Mouse (Mus musculus): Measurements from ENCODE around the gene Prkacb. TPM values are rescaled to one million over a fixed set of nuclear protein-coding genes. Genes with fewer than 3 reads are reported as not detected.
A peak's percentile ranks its signal among the peaks of the same experiment; 100 is the strongest.
"Not testable (repeated sequence)": the region's sequence is repeated elsewhere in the genome, so short reads cannot be mapped to it uniquely, and the experiment has no call there.

The Prkacb gene
- polyA plus RNA-seq, 1 experiment from 2014 or later = 92.2 TPM

GRCm38 (mm10) chr3:146741564-146742202, 71.1 kb downstream of the Prkacb start:
- ATAC-seq (ENCODE audit: low FRiP score) = peak; percentile 30; the same call in 1 of the 2 replicates
- peaks cover 48% of the 10 kb centered on the region for H3K36me3 ChIP-seq (replicated peaks)
- H3K4me2 ChIP-seq = no peak overlapping the region
- no peaks in the 10 kb centered on the region for H3K4me1 ChIP-seq
- no peak overlapping the region for H3K9ac ChIP-seq
- no peak overlapping the region for H3K27ac ChIP-seq
- H3K27me3 ChIP-seq = no peaks in the 10 kb centered on the region
- no peak overlapping the region for H3K4me3 ChIP-seq (replicated peaks)
- no peaks in the 10 kb centered on the region for H3K9me3 ChIP-seq
- 81% methylated on average over 4 of the region's 4 CpGs for WGBS

GRCm38 (mm10) chr3:146741158-146741557, 71.6 kb downstream of the Prkacb start:
- 93% methylated on average over 5 of the region's 5 CpGs for WGBS
- Histone ChIP-seq H3K27me3 (no peaks in the 10 kb centered on the region), H3K9ac (no peak overlapping the region), H3K4me2 (no peak overlapping the region), H3K27ac (0 out of 2 replicates have a peak overlapping the region, but pooled peaks have one; percentile 8), H3K4me1 (no peaks in the 10 kb centered on the region), H3K4me3 (replicated peaks) (no peak overlapping the region), H3K36me3 (replicated peaks) (peaks cover 44% of the 10 kb centered on the region), H3K9me3 (no peaks in the 10 kb centered on the region)
- no peak for ATAC-seq (ENCODE audit: low FRiP score)

GRCm38 (mm10) chr3:146736186-146736585, 76.6 kb downstream of the Prkacb start:
- 92% methylated on average over 6 of the region's 6 CpGs for WGBS
- H3K4me1 ChIP-seq; H3K27ac ChIP-seq; H3K4me2 ChIP-seq; H3K9ac ChIP-seq; H3K9me3 ChIP-seq; H3K4me3 ChIP-seq (replicated peaks); H3K27me3 ChIP-seq; ATAC-seq (ENCODE audit: low FRiP score): not testable (repeated sequence)
- H3K36me3 ChIP-seq (replicated peaks) = peaks cover 52% of the 10 kb centered on the region

GRCm38 (mm10) chr3:146735657-146736056, 77.1 kb downstream of the Prkacb start:
- 82% methylated on average over 3 of the region's 3 CpGs for WGBS
- ATAC-seq (ENCODE audit: low FRiP score) = no peak
- Histone ChIP-seq H3K4me3 (replicated peaks) (no peak overlapping the region), H3K4me2 (no peak overlapping the region), H3K27me3 (no peaks in the 10 kb centered on the region), H3K4me1 (no peaks in the 10 kb centered on the region), H3K9me3 (no peaks in the 10 kb centered on the region), H3K36me3 (replicated peaks) (peaks cover 50% of the 10 kb centered on the region), H3K9ac (no peak overlapping the region), H3K27ac (no peak overlapping the region)

- no peak overlapping the region for H3K27ac ChIP-seq
- no peaks in the 10 kb centered on the region for H3K27me3 ChIP-seq
- WGBS = 94% methylated on average over 9 of the region's 9 CpGs
- H3K4me1 ChIP-seq = no peaks in the 10 kb centered on the region
- no peaks in the 10 kb centered on the region for H3K9me3 ChIP-seq
- H3K36me3 ChIP-seq (replicated peaks) = peaks cover 50% of the 10 kb centered on the region
- ATAC-seq (ENCODE audit: low FRiP score) = no peak
- H3K9ac ChIP-seq = no peak overlapping the region
- H3K4me2 ChIP-seq = no peak overlapping the region
- H3K4me3 ChIP-seq (replicated peaks) = no peak overlapping the region
Measured at GRCm38 (mm10) chr3:146734907-146735629, 77.7 kb downstream of the Prkacb start.

GRCm38 (mm10) chr3:146731499-146731898, 81.3 kb downstream of the Prkacb start:
- Histone ChIP-seq H3K36me3 (replicated peaks) (peaks cover 53% of the 10 kb centered on the region), H3K27me3 (no peaks in the 10 kb centered on the region), H3K9ac (no peak overlapping the region), H3K9me3 (no peaks in the 10 kb centered on the region), H3K4me3 (replicated peaks) (no peak overlapping the region), H3K27ac (no peak overlapping the region), H3K4me1 (no peaks in the 10 kb centered on the region), H3K4me2 (no peak overlapping the region)
- 96% methylated on average over 11 of the region's 11 CpGs for WGBS
- ATAC-seq (ENCODE audit: low FRiP score) = no peak

- 80% methylated on average over 3 of the region's 3 CpGs for WGBS
- H3K4me1 ChIP-seq = no peaks in the 10 kb centered on the region
- H3K9ac ChIP-seq = no peak overlapping the region
- no peak overlapping the region for H3K4me2 ChIP-seq
- peaks cover 28% of the 10 kb centered on the region for H3K36me3 ChIP-seq (replicated peaks)
- no peaks in the 10 kb centered on the region for H3K27me3 ChIP-seq
- H3K9me3 ChIP-seq = peaks cover 4% of the 10 kb centered on the region; the same call in 1 of the 2 replicates
- no peak for ATAC-seq (ENCODE audit: low FRiP score)
- no peak overlapping the region for H3K27ac ChIP-seq
- no peak overlapping the region for H3K4me3 ChIP-seq (replicated peaks)
Measured at GRCm38 (mm10) chr3:146723037-146723436, 89.8 kb downstream of the Prkacb start.

GRCm38 (mm10) chr3:146719696-146720095, 93.1 kb downstream of the Prkacb start:
- Histone ChIP-seq H3K27me3 (no peaks in the 10 kb centered on the region), H3K9ac (no peak overlapping the region), H3K4me2 (no peak overlapping the region), H3K9me3 (no peaks in the 10 kb centered on the region), H3K36me3 (replicated peaks) (no peaks in the 10 kb centered on the region), H3K4me1 (no peaks in the 10 kb centered on the region), H3K27ac (no peak overlapping the region), H3K4me3 (replicated peaks) (no peak overlapping the region)
- ATAC-seq (ENCODE audit: low FRiP score) = no peak
- 68% methylated on average over 4 of the region's 4 CpGs for WGBS

- H3K9me3 ChIP-seq = no peaks in the 10 kb centered on the region
- no peak overlapping the region for H3K4me2 ChIP-seq
- 73% methylated on average over 5 of the region's 5 CpGs for WGBS
- H3K4me1 ChIP-seq = no peaks in the 10 kb centered on the region
- H3K27ac ChIP-seq = no peak overlapping the region
- H3K9ac ChIP-seq = no peak overlapping the region
- no peak for ATAC-seq (ENCODE audit: low FRiP score)
- no peaks in the 10 kb centered on the region for H3K36me3 ChIP-seq (replicated peaks)
- no peaks in the 10 kb centered on the region for H3K27me3 ChIP-seq
- no peak overlapping the region for H3K4me3 ChIP-seq (replicated peaks)
Measured at GRCm38 (mm10) chr3:146718251-146718650, 94.5 kb downstream of the Prkacb start.

- Histone ChIP-seq H3K9me3 (no peaks in the 10 kb centered on the region), H3K4me1 (no peaks in the 10 kb centered on the region), H3K36me3 (replicated peaks) (no peaks in the 10 kb centered on the region), H3K4me2 (no peak overlapping the region), H3K27ac (no peak overlapping the region), H3K9ac (no peak overlapping the region), H3K4me3 (replicated peaks) (no peak overlapping the region), H3K27me3 (no peaks in the 10 kb centered on the region)
- ATAC-seq (ENCODE audit: low FRiP score) = no peak
- WGBS = 88% methylated on average over 7 of the region's 7 CpGs
Measured at GRCm38 (mm10) chr3:146712305-146712704, 100.5 kb downstream of the Prkacb start.

GRCm38 (mm10) chr3:146711559-146711958, 101.2 kb downstream of the Prkacb start:
- WGBS = 71% methylated on average over 6 of the region's 6 CpGs
- H3K27ac ChIP-seq = no peak overlapping the region
- no peak for ATAC-seq (ENCODE audit: low FRiP score)

GRCm38 (mm10) chr3:146711084-146711483, 101.7 kb downstream of the Prkacb start:
- no peak overlapping the region for H3K4me3 ChIP-seq (replicated peaks)
- ATAC-seq (ENCODE audit: low FRiP score) = no peak
- WGBS = 87% methylated on average over 7 of the region's 7 CpGs
- no peaks in the 10 kb centered on the region for H3K4me1 ChIP-seq
- H3K36me3 ChIP-seq (replicated peaks) = no peaks in the 10 kb centered on the region
- H3K4me2 ChIP-seq = no peak overlapping the region
- no peak overlapping the region for H3K9ac ChIP-seq
- no peaks in the 10 kb centered on the region for H3K27me3 ChIP-seq
- no peak overlapping the region for H3K27ac ChIP-seq
- no peaks in the 10 kb centered on the region; the same call in 1 of the 2 replicates for H3K9me3 ChIP-seq

More at GRCm38 (mm10) chr3:146711559-146711958, 101.2 kb downstream of the Prkacb start:
- H3K4me3 ChIP-seq (replicated peaks) = no peak overlapping the region
- H3K4me2 ChIP-seq = no peak overlapping the region
- H3K27me3 ChIP-seq = no peaks in the 10 kb centered on the region
- H3K4me1 ChIP-seq = no peaks in the 10 kb centered on the region
- H3K9ac ChIP-seq = no peak overlapping the region
- no peaks in the 10 kb centered on the region; the same call in 1 of the 2 replicates for H3K9me3 ChIP-seq
- H3K36me3 ChIP-seq (replicated peaks) = no peaks in the 10 kb centered on the region

- Histone ChIP-seq H3K36me3 (replicated peaks) (no peaks in the 10 kb centered on the region), H3K27me3 (no peaks in the 10 kb centered on the region), H3K9me3 (no peaks in the 10 kb centered on the region; the same call in 1 of the 2 replicates), H3K27ac (no peak overlapping the region), H3K4me3 (replicated peaks) (no peak overlapping the region), H3K4me2 (no peak overlapping the region), H3K4me1 (no peaks in the 10 kb centered on the region), H3K9ac (no peak overlapping the region)
- ATAC-seq (ENCODE audit: low FRiP score) = no peak
- 81% methylated on average over 1 of the region's 1 CpGs for WGBS
Measured at GRCm38 (mm10) chr3:146709086-146709485, 103.7 kb downstream of the Prkacb start.

Data from forebrain, embryonic 12.5 days (tissue).